Mouse (Mus musculus) embryo, embryonic 9.5 days (tissue): ENCODE measurements around the gene Gm20683.
"Not testable (repeated sequence)": the region's sequence is repeated elsewhere in the genome, so short reads cannot be mapped to it uniquely, and the experiment has no call there.

Experiments used
- DNase-seq: peaks from one replicate; pipeline ENCODE4 v3.0.0-alpha.2; 2017; ENCODE audit errors: extremely low spot score

The Gm20683 gene

DNA sequence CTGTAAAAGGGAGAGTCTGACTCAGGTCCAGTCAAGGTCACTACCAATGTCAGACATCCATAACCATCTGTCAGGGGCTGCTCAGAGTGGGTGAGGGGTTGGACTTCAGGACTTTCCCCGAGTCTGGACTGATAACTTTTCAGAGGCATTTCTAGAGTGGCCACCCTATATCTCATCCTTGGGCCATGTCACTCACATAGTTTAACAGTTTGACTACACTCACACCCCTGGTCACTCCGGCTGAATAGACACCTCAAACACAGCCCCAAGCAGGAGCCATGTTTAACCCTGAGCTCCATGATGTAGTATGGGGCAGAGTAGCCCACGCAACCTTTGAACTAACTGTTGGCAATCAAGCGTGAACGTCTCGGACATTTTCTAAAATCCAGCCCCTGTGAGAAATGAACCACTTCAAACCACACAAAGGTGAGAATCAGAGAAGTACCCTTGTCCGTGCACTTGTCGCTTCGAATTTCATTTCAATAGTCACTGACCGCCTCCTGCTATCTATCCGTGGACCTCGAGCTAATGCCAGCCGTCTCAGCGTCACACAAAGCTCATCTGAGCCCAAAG, 32.7 kb upstream of the Gm20683 start:
- no peak for DNase-seq

DNA sequence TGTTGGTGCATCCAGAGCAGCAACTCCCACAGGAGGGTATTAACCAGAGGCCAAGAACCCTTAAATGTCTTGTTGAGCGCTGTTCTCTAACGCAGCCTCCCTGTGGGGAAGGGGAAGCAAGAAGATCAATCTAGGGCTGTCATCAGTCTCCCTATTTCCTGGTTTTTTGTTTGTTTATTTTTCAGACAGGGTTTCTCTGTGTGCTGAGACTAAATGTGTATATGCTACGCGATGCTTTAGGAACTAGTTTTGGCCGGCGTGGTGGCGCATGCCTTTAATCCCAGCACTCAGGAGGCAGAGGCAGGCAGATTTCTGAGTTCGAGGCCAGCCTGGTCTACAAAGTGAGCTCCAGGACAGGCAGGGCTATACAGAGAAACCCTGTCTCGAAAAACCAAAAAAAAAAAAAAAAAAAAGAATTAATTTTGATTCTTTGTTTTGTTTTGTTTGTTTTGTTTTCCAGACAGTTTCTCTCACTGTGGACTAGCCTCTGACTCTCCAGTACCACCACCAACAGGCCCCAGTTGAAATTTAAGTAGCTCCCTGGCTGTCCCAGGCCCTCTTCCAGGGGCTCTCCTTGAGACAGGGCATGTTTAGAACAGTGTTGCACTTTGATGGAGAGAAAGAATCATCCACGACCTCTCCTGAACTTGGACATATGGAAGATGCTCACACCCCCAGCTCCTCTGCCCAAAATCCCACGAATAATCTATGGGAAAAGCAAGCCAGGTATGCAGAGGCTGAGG, 32.0 kb upstream of the Gm20683 start:
- DNase-seq: no peak

DNA sequence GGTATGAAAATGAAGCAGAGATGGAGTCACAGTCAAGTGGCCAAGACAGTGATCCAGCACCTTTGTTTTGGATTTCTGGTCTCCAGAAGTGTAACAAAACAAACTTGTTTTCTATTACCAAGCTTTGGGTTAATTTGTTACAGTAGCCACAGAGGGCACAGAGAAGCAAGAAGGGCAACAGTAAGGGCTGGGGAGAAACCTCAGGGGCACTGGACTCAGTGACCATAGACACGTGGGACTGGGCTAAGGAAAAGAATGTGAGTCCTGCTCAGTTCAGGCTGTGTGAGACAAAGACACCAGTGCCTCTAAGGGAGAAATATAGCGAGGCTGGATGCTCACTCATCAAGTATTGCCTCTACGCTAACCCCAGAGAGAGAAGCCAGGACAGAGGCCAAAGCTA, 31.1 kb upstream of the Gm20683 start:
- DNase-seq: no peak

DNA sequence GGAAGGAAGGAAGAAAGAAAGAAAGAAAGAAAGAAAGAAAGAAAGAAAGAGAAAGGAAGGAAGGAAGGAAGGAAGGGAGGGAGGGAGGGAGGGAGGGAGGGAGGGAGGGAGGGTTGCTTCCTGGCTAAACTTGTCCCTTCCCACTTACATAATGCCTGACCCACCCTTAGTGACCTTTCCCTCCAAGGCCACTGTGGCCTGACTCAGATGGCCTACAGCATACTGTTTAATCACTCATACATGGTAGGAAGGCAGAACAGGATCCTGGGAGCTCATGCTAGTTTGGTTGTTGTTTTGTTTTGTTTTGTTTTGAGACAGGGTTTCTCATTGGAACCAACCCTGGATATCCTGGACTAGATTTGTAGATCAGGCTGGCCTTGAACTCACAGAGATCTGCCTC, 30.0 kb upstream of the Gm20683 start:
- not testable (repeated sequence) for DNase-seq

DNA sequence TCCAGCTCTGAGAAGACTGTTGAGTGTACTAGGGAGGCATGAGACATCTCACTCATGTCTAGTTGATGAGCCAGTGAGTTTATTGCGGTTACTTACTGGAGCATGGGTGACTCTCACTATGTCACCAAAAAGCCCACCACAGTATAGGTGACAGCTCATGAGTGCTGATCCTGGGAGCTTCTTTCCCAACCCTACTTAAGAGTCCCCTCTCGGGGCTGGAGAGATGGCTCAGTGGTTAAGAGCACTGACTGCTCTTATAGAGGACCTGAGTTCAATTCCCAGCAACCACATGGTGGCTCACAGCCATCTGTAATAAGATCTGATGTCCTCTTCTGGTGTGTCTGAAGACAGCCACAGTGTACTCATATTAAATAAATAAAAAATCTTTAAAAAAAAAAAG, 28.4 kb upstream of the Gm20683 start:
- no peak for DNase-seq

DNA sequence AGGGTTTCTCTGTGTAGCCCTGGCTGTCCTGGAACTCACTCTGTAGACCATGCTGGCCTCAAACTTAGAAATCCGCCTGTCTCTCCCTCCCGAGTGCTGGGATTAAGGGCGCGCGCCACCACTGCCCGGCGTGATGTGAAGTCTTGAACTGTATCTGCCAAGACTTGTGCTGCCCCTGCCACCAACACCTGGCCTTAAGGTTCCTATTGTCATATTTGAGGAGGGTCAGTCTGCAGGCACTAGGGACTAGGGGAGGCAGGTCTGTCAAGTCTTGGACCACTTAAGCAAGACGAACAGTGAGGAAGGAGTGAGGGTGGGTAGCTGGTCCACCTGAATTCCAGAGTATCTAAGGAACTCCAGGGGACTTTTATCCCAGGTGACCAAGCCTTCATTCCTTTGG, 27.9 kb upstream of the Gm20683 start:
- no peak for DNase-seq

DNA sequence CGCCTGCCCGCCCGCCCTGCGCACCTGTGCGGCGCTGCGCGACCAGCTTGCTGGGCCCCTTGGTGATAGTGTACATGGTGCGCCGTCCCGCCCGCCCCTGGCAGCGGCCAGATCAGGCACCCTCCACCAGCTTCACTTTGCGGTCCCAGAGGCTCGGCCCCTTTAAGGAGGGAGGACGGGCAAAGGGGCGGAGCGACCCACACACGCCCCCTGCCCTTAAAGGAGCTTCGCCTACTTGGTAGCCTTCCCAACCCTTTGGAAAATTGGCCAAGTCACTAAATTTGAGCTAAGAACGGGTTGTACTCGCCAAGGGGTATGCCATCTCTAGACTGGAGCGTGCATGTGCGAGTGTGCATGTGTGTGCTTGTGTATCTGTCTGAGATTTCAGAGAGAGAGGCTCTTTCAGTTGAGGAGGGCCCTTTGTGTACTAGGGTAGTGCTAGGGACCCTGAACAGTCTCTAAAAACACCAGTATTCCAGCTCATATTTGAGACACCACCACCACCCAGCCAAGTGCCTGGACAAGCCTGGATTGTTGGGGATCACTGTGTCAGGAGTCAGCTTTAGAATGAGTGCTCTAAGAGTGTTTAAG, 27.1 kb upstream of the Gm20683 start, which contains the start of gene Mcrip2:
TSS of gene Mcrip2 (minus strand) at position 164 of the 591 bp plus-strand sequence.
- peak; percentile 84 for DNase-seq

DNA sequence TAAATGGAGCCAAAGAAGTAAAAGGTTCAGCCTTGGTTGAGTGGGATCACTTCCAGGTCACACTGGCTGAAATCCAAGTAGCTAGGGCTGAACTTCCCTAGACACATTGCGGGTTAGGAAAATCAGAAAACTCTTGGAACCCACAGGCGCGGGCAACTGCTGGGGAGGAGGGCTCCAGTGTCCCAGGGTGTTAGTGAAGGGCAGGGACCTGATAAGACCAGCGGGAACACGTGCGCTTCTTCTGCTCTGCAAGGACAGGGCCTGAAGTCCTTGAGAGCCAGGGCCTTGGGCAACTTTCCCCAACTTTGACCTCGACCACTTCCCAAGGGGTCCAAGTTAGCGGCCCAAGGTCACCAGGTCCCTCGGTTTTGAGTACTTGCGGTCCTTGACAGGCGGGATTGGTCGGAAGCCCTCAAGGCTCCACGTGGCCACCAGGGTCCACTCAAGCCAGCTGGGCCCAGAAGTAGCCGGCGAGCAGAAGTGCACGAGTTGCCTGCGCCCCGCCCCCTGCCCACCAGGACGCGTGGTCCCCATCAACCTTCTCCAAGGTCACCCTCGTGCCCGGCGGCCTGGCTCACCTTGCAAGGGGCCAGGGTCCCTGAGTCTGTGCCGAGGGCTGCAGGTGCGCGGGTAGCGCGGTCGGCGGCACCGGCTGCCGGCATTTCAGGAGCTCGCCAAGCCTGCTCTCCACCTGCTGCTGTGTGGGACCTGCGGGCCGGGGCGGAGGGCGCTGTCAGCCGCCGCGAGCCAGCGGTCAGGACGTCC, 26.5 kb upstream of the Gm20683 start:
- DNase-seq: peak; percentile 73

DNA sequence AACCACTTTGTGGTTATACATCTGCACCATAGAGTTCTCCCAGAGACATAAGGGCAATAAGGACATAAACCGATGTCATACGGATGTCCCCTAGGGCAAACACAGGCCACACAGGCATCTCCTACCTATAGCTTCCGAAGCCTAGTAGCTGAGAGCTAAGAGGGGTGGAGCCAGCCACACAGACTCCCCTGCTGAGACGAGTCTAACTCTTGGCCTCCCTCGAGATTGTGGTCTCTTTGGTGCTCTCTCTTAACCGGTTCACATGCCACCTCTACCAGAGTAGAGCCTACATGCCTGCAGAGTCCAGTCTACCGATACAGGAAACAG, 25.9 kb upstream of the Gm20683 start:
- no peak for DNase-seq

DNA sequence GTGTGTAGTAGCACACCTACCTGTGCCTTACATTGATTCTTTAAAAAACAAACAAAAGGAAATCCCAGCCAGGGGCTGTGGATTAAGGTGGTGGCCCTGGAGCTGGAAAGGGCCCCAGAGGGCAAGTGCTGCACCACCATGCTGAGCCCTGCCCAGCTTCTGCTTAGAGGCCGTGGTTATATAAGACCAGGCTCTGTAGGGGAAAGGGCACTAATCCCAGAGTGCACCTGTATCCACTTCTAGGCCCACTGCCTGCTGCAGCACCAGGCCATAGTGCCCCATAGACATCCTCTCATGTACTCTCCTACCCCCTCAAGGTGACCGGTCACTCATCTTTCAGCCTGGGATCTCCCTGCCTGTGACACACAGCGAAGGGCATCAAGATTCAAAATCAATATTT, 24.6 kb upstream of the Gm20683 start:
- DNase-seq: no peak

DNA sequence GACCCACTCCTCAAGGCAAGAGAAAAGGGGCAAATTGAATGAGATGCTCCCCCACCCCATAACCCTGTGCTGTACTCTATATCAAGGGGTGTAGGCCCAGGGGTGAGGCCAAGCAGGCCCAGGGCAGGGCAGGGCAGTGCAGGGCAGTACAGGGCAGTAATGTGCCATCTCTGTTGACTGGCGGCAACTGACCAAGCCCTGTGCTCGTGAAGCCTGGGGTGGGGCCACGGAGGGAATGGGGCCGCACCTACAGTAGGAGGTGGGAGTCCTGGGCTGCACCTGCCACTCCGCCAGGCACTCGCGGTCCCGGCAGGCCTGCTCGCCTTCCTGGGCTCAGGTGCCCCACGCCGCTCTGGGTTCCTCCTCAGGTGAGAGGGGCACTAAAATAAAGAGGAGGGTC, 23.7 kb upstream of the Gm20683 start:
- DNase-seq: no peak

DNA sequence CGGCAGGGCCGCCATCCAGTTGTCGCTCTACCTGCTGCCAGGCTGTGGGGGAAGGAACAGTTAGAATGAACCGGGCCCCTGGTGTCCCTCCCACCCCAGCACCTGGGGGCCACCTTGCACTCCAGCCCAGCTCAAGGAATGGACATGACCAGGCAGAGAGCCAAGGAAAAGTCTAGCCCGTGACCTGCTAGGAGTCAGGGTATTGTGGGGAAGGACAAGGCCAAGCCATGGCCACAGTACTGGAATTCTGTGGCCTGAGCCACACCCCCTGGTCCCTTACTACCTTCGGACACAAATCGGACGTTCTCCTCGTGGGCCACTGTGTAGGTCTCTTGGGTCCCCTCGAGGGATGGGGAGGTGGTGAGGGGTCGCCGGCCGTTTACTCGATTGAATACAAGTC, 22.7 kb upstream of the Gm20683 start:
- no peak for DNase-seq

DNA sequence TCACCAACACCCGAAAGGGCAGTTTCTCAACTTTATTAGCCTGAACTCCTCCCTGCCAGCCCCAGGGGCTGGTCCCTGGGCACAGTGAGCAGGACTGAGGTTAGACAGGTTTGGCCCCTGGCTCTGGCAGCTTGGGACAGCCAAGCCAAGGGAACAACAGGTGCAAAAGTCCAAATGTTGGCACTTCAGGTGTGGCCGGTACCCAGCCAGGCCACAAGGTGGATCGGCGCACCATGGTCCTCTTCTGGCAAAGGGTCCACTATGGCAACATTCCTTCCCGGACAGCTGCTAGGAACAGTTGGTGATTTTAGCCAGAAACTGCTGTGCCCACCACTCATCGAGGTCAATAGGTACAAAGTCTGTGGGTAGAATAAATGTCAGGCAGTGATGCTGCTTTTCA, 22.1 kb upstream of the Gm20683 start:
- no peak for DNase-seq

DNA sequence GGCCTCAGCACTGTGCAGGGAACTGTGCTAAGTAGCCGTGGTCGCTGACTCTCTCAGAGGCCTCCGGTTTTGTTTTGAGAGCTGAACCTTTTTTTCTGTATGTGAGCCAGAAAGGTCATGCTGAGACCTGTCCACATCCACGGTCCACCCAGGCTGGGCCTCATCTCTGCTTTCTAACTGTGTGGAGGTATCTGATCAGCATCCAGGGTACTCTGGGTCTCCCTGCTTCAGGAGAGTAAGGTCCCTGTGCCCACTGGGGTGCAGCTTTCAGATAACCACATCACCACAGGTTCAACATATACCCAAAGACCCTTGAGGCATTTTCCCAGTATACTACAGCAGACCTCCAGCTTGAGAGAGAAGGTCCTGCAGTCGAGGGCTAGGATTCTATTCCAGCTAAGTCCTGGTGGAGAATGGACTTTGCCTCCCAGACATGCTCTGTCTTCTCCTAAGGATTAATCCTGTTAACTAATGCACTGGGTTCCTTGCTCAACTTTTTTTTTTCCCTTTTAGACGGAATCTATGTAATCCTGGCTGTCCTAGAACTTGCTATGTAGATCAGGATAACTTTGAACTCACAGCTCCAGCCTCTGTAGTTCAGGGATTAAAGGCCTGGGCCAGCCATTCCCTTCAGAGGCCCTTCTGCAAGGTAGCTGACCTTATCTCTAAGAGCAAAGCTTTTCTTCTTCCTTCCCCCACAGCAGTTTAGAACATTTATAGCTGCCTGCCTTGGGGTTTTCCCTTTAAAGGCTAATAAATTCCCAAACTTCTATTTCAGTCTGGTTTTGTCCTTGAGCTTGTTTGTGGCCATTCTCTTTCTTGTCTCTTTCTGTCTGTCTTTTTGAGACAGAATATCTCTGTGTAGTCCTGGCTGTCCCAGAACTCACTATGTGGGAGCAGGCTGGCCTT, 20.4 kb upstream of the Gm20683 start:
- DNase-seq: no peak

DNA sequence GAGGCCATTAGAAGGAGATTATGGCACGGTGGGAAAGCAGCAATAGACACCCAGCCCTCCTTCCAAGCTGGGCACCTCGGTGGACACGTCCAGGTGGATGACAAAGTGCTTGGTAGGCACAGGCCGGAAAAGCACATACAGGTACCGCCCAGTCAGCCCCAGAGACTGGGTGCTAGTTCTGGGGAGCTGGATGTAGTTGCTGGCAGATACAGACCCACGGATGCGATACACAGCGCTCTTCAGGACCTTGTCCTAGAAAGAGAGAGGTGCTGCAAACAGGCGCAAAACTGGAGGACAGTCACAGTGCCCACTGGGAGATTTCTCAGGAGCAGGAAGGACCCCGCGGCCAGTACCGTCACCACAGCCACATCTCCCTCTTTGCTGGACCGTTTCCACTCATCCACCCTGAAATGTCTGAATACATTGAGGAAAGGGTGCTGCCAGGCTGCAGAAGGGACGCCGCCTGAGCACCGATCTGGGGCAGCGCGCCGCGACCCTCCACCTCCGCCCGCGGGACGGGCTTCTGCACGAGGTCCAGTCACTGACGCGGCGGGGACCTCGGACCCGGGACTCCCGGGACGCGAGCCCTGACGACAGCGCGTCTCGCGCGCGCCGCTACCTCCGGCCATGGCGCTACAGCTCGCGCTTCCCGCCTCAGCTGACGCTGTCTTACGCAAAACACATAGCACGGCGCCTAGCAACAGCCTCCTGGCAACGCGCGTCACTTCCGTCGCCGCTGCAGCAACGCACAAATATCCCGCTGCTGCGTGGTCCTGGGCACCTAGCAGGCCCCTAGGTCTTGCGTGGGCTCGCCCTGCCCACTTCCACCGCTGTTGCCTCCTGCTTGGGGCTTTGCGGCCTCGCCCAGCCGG, 19.5 kb upstream of the Gm20683 start, which contains the start of gene Wdr90:
TSS of gene Wdr90 (minus strand) at position 670 of the 872 bp plus-strand sequence.
- DNase-seq: peak; percentile 87

DNA sequence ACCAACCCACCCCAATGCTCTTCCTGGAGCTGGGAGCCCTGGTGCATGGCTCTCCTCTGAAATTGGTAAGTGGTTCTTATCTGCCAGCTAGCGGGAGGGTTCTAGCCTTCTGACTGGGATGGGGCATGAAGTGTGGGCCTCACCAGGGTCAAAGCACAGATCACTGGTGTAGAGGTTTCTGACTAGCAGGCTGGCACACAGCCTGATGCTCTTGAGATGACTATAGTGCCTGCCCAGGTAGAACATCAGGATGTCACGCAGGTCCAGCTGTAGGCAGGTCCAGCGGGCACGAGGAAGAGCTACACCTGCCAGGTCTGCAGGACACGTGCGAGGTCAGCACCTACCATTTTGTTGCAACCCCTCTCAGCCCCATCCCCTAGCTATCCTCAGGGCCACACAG, 18.7 kb upstream of the Gm20683 start:
- DNase-seq: no peak

DNA sequence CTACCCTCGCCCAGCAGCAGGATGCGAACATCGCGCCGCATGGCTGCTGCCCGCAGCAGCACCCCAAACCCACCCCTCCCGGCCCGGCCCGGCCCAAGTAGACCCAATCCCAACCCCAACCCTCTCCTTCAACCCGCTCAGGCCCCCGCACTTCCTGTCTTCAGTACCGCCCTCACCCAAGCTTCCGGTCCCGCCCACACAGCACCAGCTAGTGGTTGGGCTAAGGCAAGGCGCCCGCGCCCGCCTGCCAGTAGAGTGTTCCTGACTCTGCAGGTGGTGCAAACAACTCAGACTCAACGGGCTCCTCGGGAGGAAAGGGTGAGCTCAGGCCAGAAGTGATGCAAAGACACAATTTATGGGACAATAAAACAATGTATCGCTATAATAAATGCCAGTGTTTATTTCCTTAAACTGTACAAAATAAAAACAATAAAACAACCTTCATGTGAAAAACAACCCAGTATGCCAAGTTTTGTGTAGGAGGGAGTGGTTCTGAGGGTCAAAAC, 2.9 kb upstream of the Gm20683 start, which contains the start of gene Rhot2:
TSS of gene Rhot2 (minus strand) at position 456 of the 506 bp plus-strand sequence.
- peak; percentile 91 for DNase-seq

DNA sequence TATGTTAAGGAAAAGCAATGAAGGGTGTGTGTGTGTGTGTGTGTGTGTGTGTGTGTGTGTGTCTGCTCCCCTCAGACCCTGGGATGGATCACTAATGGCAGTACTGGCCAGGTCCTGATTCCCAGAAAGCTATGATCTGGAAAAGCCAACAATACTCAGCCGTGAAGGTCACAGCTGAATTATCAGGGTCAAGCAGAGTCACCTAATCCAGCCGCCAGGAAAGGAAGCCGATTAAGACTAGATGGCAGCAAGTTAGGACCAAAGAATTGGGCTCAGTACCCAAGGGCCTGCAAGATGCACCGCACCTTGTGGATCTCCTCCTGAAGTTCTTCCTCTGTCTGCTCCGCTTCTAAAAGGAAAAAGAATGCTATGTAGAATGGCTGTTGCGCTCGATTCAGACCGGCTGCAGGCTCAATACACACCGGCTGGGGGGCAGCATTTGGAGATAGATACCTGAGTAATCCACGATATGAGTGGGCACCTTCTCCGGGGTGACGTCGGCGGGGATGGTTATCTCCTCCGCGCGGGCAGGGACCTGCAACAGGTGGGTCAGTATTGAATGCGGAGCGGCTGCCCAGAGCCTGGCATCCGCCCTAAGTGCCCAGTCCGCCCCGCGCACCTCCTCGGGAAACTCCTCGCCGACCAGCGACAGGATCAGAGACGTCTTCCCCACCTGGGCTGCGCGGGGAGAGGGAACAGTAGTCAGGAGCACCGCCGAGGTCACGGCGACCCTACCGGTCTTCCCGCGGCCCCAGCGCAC, 2.3 kb upstream of the Gm20683 start:
- no peak for DNase-seq

DNA sequence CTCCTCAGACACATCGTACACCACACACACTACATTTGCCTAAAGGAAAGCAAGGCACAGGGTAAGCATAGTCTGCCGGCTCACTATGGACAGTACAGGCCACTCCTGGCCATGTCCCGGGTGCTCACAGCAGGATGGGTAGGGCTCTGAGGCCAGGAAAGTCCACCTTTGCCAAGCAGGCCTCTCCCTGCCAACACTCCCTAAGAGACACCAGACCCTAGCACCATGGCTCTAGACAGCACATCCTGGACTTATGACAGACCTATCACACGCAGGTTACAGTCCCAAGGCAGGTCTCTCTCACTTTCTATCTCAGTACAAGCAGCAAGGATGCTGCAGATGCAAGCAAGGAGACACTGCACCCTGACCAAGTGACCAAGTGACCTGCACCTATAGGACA, 1.6 kb upstream of the Gm20683 start:
- no peak for DNase-seq

DNA sequence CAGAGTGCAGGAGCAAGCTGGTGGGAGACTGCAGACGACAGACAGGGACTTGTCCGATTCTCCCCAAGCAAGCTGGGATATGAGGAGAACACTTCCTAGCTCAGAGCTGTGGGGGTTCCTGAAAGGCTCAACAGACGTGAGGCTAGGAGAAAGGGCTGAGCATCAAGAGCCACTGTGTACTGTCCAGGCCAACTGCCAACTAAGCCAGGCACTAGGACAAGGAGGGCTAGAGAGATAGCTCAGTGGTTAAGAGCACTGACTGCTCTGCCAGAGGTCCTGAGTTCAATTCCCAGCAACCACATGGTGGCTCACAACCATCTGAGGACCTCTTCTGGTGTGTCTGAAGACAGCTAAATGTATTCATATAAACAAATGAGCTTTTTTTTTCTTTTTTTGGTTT, 946 bp upstream of the Gm20683 start:
- no peak for DNase-seq
